Mouse (Mus musculus) cerebral cortex, adult 2 months (tissue): ENCODE measurements around the gene Wdr17.

Source experiments
- WGBS: fragments of 180-500 bp; shearing (Covaris S2); methylation state at CpG from one replicate; pipeline ENCODE4 v1.1.7; 2018; 5-methylcytosine and 5-hydroxymethylcytosine counted together

Wdr17 gene

DNA sequence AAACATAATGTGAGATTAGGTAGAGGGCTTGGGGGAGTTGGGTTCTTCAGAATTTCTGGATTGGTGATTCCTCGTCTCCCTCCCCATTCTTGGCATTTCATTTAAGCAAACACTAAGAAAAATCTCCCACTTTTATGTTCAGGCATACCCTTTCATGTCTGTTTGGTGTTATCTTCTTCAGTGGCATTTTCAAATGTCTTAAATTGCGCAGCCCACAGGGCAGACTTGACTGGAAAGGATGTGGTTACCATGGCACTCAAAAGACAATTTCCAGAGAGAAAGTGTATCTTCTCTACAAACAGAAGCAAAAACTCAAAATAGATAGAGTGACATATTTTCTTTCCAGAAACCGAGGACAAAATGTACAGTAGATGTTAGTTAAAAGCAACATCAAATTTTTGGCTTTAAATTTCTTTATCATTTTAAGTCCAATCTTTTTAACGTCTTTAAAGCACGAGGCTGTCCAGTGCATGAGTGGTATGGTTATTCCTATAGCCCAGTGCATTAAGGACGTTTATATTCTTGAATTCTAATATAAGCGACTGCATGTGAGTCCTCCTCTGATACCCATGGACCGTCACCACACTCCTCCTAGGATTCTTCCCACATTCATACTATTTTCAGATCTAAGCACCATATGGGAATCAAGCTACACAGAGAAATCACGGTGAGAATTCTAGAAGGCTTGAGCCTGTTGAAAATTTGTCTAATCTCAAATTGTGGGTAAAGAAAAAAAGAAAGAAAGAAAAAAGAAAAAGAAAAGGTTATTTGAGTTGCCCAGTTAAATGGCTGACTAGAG is at the start of gene Wdr17:
Wdr17 (minus strand) TSS at position 198 of the 799 bp plus-strand sequence.
- WGBS: 37% methylated on average over 9 of the region's 9 CpGs

DNA sequence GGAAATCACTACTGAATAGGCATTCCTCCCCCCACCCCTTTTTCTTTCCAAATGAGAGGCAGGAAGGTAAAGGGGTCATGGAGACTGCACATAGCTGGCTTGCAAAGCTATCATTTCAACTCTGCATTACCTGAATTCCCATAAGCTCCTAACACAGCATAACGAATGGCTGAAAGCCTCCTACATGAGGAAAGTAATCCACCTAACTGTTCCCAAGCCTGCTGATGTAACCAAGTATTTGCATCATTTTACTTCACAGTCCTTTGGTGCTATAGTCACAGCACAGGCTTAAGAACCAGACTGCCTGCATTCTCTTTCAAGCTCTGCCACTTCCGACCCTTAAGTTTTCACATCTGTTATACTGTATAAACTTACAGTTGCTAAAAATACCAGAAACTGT is 45.3 kb upstream of the Wdr17 start:
- 54% methylated on average over 2 of the region's 2 CpGs for WGBS

DNA sequence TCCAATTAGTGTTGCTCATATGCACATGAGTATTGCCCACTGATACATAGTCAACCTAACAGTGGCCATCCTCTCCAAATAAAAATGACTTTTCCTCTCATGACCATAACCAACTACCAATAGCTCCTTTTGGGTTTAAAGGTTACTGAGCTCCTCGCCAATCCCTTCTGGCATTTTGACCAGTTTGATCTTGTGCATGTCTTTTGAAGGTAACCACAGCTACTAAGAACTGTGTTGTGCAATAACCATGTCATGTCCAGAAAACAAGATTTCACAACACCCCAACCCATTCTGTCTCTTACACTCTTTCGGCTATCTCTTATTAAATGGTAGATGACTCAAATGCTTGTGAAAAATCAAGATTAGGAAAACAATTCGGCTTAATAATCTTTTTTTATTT is 38.0 kb upstream of the Wdr17 start:
- WGBS: 92% methylated on average over 3 of the region's 3 CpGs

DNA sequence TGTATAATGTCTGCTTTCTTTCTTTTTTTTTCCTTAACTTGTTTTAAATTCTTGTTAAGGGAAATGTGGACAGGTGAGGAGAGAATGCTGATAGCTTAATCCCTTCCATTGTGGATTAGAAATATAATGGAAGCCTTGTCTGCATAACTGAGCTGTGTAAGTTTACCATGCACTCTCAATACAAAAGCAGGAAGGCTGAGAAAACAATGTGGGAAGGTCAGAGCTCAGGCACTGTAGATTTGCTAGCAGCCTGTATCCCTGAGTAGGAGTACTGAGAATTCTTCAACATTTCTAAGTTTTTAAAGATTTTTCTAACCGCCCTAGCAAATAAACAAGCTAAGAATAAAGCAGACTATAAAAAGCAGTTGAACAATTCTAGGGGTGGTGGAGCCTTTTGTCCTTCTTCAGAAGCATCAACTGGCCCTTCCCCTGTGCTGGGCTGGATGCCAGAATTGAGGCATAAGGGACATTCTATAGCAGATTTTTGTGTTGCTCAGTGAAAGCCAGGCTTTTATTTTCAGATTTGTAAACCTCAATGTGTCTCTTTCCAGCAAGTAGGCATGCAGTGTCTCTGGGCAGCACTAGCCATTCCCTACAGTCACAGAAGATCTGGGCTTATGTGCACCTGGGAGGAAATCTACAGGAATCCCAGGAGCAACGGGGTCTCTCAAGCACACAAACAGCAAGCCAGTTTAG is 35.3 kb upstream of the Wdr17 start:
- WGBS: 19% methylated on average over 2 of the region's 2 CpGs

DNA sequence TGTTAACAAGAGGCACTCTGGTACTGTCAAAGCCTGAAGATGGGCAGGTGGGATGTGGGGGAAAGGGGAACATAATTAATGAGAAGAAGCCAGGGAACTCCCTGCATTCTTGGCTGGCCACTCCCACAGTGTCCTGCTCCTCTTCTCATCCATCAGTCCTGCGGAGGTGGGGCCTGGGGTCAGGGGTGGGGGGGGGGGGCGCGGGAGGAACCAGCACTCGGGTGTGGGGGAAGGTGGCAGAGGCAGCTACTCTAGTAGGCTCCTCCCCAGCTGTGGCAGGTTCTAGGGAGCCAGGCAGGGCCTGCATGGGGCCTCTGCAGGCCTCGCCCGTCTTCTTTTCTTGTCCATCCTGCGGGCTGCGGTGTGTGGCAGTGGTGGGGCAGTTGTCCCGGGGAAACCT is 30.7 kb upstream of the Wdr17 start:
- WGBS: 73% methylated on average over 9 of the region's 9 CpGs

DNA sequence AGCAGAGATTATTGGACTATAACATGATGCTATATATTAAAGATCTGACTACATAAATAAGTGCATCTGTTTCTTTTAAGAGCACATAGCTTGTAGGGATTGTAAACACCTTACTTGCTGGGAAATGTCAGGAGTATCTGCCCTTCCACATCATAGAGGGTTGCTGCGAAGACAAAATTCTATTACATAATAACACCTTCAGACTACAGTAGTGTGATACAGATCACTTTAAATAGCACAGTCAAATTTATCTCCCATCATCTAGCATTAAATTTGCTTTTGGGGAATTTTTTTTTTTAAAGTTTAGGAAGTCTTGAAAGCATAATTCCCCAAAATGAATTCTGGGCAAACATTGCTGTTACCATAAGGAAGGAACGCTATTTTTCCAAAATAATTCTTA is 25.9 kb upstream of the Wdr17 start:
- WGBS: 61% methylated on average over 2 of the region's 2 CpGs

DNA sequence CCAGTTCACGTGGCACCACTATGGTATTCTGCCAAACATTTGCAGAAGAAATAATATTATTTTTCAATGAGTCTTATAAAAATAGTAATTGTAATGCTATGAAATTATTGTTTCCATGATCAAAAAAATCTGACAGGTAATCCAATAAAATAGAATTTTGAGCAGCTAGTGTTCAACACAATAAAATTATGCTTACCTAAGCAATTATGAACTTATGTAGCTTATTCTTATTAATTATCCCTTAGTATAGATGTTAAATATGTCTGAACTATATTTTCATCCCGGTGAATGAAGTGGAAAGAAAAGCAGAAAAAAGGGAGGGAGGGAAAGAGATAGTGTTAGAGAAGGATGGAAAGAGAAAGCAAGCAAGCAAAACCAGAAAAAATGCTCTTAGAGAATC is 12.5 kb upstream of the Wdr17 start:
- 80% methylated on average over 2 of the region's 2 CpGs for WGBS

DNA sequence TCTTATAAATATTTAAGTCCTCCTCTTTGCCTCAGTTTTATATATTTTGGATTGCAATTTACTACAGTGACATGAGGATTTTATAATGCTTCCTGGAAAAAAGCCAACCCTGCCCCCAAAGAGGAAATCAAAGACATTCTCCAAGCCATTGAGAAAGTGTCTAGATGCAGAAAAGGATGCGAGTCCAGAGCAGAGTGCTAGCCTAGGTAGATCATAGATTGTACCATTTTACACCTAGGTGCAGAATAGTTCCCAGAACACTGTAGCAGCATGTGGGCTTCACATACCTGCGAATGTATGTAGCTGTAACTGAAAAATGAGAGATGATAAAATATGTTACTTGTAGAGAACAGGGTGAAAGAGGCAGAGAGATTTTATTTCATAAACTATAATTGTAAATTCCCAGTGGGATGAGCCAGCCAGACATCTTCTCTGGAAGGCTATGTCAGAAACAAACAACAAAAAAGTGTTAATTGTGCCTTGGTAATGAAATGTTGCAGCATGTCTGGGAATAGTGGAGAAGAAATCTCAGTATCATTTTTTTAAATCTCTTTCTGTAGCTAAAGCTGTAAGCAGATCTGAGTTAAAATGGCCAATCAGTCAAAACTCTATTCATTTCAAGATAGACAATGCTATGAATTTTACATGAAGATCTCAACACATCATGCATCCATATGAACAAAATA is 7.8 kb upstream of the Wdr17 start:
- 39% methylated on average over 2 of the region's 2 CpGs for WGBS

DNA sequence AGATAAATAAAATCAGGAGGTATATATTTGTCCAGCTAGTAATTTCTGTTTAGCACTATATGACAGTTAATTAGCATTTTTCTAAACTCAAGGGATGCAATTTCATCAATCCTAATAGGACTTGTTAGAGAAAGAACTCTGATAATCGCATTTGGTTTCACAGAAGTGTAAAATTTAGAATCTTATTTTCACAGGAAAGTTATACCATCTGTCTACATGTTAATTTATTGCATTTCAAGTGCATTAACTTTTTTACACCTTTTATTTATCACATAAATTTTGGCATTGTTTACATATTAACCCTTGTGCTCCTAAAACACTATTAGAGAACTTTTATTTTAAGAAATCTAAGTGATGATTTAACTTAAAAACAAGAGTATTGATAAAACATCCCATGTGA is 7.2 kb upstream of the Wdr17 start:
- 54% methylated on average over 1 of the region's 1 CpGs for WGBS

DNA sequence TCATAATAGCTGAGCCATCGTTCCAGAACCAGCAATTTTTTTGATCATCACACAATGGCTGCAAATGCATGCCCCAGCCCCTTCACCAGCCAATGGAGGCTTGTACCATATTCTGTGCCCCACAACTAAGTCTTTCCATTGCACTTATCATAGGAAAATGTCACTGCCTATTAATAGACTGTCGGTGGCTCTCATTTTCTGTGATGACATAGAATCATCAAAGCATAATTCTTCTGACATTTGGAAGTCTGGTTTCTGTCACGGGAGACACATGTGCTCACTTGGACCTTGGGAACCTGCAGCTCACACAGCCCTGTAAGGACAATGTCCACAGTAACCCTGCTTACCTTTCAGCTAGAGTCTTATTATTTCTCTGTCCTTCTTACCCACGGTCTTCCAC is 424 bp downstream of the Wdr17 start:
- 43% methylated on average over 4 of the region's 4 CpGs for WGBS

DNA sequence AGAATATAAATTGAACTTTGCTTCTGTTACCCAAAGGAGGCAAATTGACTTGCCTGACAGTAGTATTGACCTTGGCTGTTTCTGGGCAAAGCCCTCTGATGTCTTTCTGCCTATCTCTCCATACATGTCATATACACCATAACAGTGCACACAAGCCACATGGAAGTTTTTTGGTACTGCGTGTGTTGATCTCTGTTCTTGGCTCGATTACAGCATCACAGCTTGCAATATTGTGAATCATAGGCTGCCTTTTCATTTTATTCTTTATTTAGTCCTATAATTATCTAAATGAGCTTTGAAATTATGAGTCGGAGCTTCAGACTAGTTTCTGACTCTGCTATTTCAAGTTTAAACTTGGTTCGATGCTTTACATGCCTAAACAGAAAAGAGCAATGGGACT is 10.5 kb downstream of the Wdr17 start:
- WGBS: 46% methylated on average over 4 of the region's 4 CpGs

DNA sequence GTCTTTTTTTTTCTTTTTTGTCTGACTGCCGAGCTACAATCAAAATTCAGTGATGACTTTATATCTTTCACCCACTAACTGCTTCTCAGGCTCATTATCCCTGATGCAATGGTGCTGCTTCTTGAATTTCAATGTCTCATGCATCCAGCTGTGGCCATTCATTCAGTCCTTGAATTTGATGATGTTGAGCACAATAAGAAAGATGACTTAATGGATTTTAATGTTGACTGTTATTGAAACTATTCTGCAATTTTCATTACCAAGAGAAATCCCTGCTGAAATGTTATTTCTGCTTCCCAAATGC is 22.3 kb downstream of the Wdr17 start:
- 18% methylated on average over 1 of the region's 1 CpGs for WGBS

DNA sequence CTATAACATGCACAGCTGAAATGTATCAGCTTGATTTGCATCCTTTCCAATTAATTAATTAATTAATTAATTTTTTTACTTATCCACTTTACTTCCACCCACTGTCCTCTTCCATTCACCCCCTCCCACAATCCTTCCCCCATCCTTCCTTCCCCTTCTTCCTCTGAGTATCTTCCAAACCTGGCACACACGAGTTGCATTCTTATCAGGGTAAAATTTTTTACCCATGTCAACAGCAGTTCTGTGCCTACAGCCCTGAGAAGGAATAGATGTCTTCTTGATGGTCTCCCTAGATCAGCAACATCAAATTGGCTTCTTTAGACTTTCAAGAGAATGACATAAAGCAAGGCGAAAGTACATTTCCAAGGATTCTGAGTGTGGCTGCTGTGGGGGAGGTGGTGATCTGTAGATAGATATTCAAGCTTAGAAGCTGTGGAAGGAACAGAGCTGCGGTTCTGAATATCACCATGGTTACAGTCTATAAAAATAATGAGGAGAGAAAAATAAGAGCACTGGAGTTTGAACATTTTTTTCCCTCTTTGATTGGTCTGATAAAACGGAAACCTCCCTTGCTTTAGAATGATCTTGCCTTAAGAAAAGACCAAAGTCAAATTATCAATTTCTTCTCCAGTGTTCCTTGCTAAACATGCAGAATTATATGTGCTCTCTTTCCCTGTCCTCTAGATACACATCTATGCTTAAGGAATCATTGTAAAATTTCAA is 22.8 kb downstream of the Wdr17 start:
- 28% methylated on average over 4 of the region's 4 CpGs for WGBS

DNA sequence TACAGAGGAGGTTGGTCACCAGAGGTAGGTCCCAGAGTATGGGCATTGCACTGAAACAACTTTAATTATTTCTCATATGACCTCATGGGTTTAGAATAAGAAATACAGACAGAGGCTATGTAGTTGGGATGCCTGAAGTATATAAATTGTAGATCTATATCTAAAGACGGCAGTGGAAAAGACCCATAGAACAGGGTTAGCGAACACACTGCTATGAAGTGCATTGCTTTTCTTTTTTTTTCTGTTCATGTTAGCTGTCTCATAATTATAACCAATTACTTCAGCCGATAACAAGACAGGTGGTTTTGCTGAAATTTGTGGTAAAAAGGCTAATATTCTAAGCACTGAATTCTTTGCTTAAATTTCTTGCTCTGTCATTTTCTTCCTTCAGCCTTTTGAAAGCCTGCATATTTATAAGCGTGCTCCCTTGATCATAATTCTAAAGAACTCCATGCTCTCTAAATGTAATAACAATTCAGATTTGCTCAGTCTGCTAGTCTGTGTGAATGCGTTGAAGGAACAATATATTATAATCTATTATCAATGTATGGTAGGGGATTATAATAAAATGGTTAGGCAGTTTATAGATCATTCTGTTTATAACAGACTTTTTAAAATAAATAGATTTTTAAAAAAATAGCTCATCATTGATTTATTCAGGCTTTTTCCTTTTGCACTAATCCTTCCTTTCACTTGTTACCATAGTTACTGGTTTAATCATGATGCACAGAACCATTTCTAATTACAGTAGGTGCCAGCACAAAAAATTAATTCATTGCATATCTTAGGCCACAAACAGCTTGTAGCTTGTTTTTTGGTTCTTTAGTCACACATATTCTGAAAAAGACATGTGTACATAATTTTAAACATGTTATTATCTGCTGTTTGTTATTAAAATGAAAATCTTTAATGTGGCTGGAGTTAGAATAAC is 50.7 kb downstream of the Wdr17 start:
- WGBS: 63% methylated on average over 5 of the region's 5 CpGs

DNA sequence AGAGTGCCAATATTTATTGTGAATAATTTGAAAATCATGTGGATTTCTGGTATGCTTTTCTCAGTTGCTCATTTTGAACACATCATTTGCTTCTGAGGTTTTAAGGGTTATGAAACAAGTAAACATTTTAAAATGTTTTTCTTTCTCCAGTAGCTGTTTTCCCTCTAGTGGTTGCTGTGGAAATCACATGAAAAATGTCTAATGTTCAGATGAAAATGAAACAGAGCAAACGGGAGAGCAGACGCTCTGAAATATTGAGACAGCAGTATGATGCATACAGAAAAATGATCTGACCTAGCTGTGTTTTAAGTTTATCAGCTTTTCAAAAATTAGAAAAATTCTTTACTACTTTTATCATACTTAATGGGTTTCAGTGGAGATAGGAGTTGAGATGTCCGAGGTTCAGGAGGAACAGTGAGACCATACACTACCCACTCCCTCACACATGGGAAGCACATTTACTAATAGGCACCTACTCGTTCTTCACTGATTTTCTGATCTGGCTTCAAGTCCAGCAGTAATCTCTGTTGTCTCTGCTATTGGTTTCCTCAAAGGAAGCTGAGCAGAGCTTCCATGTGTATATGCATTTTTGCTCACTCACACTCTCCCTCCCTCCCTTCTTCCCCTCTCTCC is 57.1 kb downstream of the Wdr17 start:
- 16% methylated on average over 4 of the region's 4 CpGs for WGBS

DNA sequence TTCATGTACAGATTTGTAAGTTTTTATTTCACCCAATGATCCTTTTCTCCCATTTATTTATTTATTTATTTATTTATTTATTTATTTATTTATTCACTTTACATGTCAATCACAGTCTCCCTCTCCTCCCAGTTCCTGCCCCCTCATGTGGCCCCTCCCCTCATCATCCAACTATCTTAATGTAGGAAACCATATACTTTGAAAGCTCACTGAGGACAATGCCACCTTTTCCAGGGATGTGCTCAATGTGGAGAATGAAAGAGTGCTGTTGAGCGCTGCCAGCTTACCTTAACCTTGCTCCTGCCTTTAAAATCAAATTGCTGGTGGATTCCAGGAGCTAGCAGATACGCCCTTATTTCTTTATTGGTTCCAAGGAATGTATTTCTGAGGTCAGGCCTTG is 59.0 kb downstream of the Wdr17 start:
- WGBS: 93% methylated on average over 2 of the region's 2 CpGs

DNA sequence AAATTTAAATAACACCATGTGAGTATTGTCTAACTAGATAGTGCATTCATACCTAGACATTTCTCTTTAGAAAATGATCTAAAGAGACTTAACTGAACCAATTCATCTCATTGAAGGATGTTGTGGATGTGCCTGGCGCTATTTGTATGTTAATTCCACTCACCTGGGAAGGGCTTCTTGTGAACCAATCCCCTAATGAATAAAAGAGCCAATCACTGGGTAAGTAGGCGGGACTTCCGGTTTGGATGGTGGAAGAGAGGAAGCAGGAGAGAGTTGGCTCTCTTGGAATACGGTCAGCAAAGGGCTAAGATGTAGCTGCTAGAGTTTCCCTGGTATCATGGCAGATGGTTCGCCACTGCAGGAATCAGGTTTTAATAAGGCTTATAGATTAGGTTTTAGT is 64.0 kb downstream of the Wdr17 start:
- WGBS: 95% methylated on average over 5 of the region's 5 CpGs

DNA sequence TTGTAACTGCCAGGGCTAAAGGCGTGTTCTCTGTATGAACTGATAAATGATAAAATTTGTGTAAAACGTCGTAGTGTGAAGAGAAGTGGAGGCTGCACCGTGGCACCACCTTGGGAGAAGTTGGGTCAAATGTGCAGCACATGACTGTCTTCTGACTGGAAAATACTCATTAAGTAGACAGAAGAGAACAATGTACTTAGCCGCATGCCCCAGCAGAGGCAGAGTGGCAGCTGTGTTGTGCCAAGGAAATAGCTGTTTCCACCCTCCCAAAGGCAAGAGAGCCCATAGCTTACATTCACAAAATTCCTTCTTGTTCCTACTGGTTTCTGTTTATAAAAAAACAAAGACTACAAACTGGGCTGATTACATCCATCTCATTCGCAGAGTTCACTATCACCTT is 78.8 kb downstream of the Wdr17 start:
- 61% methylated on average over 6 of the region's 6 CpGs for WGBS

DNA sequence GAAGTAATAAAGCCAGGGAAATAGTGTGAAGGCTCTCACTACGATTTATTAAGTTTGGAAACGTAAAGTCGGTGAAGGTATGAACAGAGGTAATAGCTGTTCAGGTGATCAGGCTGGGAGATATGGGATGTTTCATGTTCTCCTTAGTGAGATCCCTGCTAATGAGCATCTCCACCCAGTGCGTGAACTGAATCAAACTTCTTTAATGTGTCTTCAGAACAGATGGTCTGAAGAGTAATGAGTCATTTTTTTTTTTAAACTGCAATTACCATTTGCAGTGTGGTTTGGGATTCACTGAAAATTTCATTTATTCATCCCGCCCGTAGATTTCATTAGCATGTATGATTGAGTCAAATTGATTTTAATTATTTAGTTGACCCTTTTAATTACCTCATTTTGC is 80.8 kb downstream of the Wdr17 start:
- WGBS: 72% methylated on average over 6 of the region's 6 CpGs

DNA sequence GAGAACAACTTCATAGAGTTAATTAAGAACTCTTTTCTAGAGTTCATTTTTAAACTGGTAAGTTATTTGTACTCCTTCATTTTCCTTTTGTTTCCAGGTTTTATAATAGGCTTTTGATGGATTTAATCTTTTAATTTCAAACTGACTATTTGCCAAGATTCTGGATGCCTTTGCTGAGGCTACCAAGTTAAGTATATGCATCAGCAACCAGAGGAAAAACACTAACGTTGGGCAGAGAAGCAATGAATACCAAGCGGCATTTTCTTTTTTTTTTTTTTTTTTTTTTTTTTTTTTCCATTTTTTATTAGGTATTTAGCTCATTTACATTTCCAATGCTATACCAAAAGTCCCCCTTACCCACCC is 94.3 kb downstream of the Wdr17 start:
- 66% methylated on average over 2 of the region's 2 CpGs for WGBS
